Mouse (Mus musculus) kidney, adult 18-20 months (tissue): ENCODE data around the gene Isg15.

Experiments
- DNase-seq: peaks from one replicate; pipeline ENCODE4 v3.0.0; 2021

Gene Isg15

GRCm38 (mm10) chr4:156202462-156202893 lies 1.9 kb upstream of the Isg15 start:
- DNase-seq, result no peak

- DNase-seq, result peak; percentile 88
Observed at GRCm38 (mm10) chr4:156197829-156198205, 2.8 kb downstream of the Isg15 start.

- DNase-seq, result peak; percentile 78
Observed at GRCm38 (mm10) chr4:156197131-156197828, 3.3 kb downstream of the Isg15 start, which contains the start of gene Agrn. Gene Agrn (minus strand): TSS chr4:156197488.

GRCm38 (mm10) chr4:156195927-156196870 lies 4.4 kb downstream of the Isg15 start:
- DNase-seq, result peak; percentile 58

- no peak for DNase-seq
Observed at GRCm38 (mm10) chr4:156194346-156194745, 6.3 kb downstream of the Isg15 start.

GRCm38 (mm10) chr4:156193906-156194305 lies 6.7 kb downstream of the Isg15 start:
- no peak for DNase-seq

- DNase-seq, result peak; percentile 52
Observed at GRCm38 (mm10) chr4:156193200-156193590, 7.4 kb downstream of the Isg15 start.

- DNase-seq, result peak; percentile 80
Observed at GRCm38 (mm10) chr4:156192421-156193199, 8.0 kb downstream of the Isg15 start.

- DNase-seq, result peak; percentile 60
Observed at GRCm38 (mm10) chr4:156188811-156189323, 11.8 kb downstream of the Isg15 start.

- no peak for DNase-seq
Observed at GRCm38 (mm10) chr4:156188162-156188810, 12.3 kb downstream of the Isg15 start.

- DNase-seq, result no peak
Observed at GRCm38 (mm10) chr4:156185950-156186850, 14.4 kb downstream of the Isg15 start.

- DNase-seq, result no peak
Observed at GRCm38 (mm10) chr4:156185456-156185949, 15.1 kb downstream of the Isg15 start.

- DNase-seq, result no peak
Observed at GRCm38 (mm10) chr4:156184291-156184954, 16.2 kb downstream of the Isg15 start.

- DNase-seq, result no peak
Observed at GRCm38 (mm10) chr4:156183747-156184146, 16.9 kb downstream of the Isg15 start.

- DNase-seq, result no peak
Observed at GRCm38 (mm10) chr4:156177630-156178029, 23.0 kb downstream of the Isg15 start.

GRCm38 (mm10) chr4:156171828-156172227 lies 28.8 kb downstream of the Isg15 start:
- no peak for DNase-seq

GRCm38 (mm10) chr4:156169129-156169528 lies 31.5 kb downstream of the Isg15 start:
- DNase-seq, result no peak

- DNase-seq, result no peak
Observed at GRCm38 (mm10) chr4:156168611-156169010, 32.0 kb downstream of the Isg15 start.

GRCm38 (mm10) chr4:156166477-156166876 lies 34.1 kb downstream of the Isg15 start:
- DNase-seq, result no peak

- no peak for DNase-seq
Observed at GRCm38 (mm10) chr4:156154771-156155170, 45.8 kb downstream of the Isg15 start.
